ENCODE assay signal across 8 mouse cellular contexts in genomic region chr19:18672498-18672897, GRCm38 (mm10). TPM values are rescaled to one million over a fixed set of nuclear protein-coding genes. Genes with fewer than 3 reads are reported as not detected.
DNase-seq lines count a peak whose midpoint lies in the region; ATAC-seq and TF ChIP-seq lines count a peak whose summit lies in the region.

No protein-coding gene starts in this region.

- H3K4me1 ChIP-seq in heart, embryonic 10.5 days, result peaks cover 24% of the 10 kb centered on the region
- peaks cover 17% of the 10 kb centered on the region for H3K4me1 ChIP-seq in forebrain, postnatal 0 days (ENCODE audit: insufficient read depth)
- H3K4me1 ChIP-seq in liver, postnatal 0 days (ENCODE audit: insufficient read depth), result peaks cover 22% of the 10 kb centered on the region

- no peak overlapping the region for H3K27ac ChIP-seq in heart, embryonic 10.5 days
- H3K27ac ChIP-seq in forebrain, postnatal 0 days (ENCODE audit: low read depth, low read length), result no peak overlapping the region
- no peak overlapping the region for H3K27ac ChIP-seq in liver, postnatal 0 days (ENCODE audit: low read depth)

- no peak for TF ChIP-seq EP300 in liver, postnatal 0 days (IDR thresholded peaks at IDR 0.05; ENCODE audit: low read depth)

- 63% methylated on average over 3 of the region's 3 CpGs for WGBS in heart, embryonic 10.5 days
- WGBS in forebrain, postnatal 0 days, result 48% methylated on average over 3 of the region's 3 CpGs
- 52% methylated on average over 3 of the region's 3 CpGs for WGBS in liver, postnatal 0 days (ENCODE audit: insufficient replicate concordance)

- H3K4me3 ChIP-seq in heart, embryonic 10.5 days, result peak overlapping the region; percentile 87
- 0 out of 2 replicates have a peak overlapping the region, but pooled peaks have one; percentile 10 for H3K4me3 ChIP-seq in forebrain, postnatal 0 days (ENCODE audit: low read depth, low read length)
- peak overlapping the region; percentile 84 for H3K4me3 ChIP-seq in liver, postnatal 0 days (ENCODE audit: low read depth, low read length)

- no peak for ATAC-seq in forebrain, postnatal 0 days
- no peak for ATAC-seq in liver, postnatal 0 days

- no peaks in the 10 kb centered on the region for H3K27me3 ChIP-seq in heart, embryonic 10.5 days (ENCODE audit: insufficient read depth, poor library complexity, severe bottlenecking)
- H3K27me3 ChIP-seq in forebrain, postnatal 0 days (ENCODE audit: insufficient read depth, low read length), result no peaks in the 10 kb centered on the region
- H3K27me3 ChIP-seq in liver, postnatal 0 days (ENCODE audit: insufficient read depth, low read length), result no peaks in the 10 kb centered on the region

- no peak for TF ChIP-seq CTCF in forebrain, postnatal 0 days (IDR thresholded peaks at IDR 0.05; ENCODE audit: low read depth)
- no peak for TF ChIP-seq CTCF in liver, postnatal 0 days (IDR thresholded peaks at IDR 0.05; ENCODE audit: low read depth)

- DNase-seq in heart, embryonic 10.5 days (ENCODE audit: low spot score), result no peak
- no peak for DNase-seq in heart, postnatal 36 days
- peak; percentile 13 for DNase-seq in A20 (ENCODE audit: low read depth, low spot score)
- no peak for DNase-seq in forebrain, postnatal 0 days
- no peak for DNase-seq in liver, postnatal 0 days
- no peak for DNase-seq in spleen, adult 12 weeks (ENCODE audit: low spot score)
- no peak for DNase-seq in frontal cortex, postnatal 14 days (ENCODE audit: low spot score in 2 of 2)
- no peak for DNase-seq in kidney, adult 9 months

- H3K4me2 ChIP-seq in forebrain, postnatal 0 days (ENCODE audit: low read depth), result peak overlapping the region; percentile 74
- H3K4me2 ChIP-seq in liver, postnatal 0 days (ENCODE audit: low read depth, low read length), result peak overlapping the region; percentile 72

- H3K9ac ChIP-seq in forebrain, postnatal 0 days, result no peak overlapping the region
- peak overlapping the region; percentile 86 for H3K9ac ChIP-seq in liver, postnatal 0 days (replicated peaks)

- intact Hi-C loops in heart, postnatal 36 days (cut with DNase I), result no loop called here

- H3K9me3 ChIP-seq in heart, embryonic 10.5 days, result no peaks in the 10 kb centered on the region
- H3K9me3 ChIP-seq in forebrain, postnatal 0 days (ENCODE audit: low read length), result no peaks in the 10 kb centered on the region
- H3K9me3 ChIP-seq in liver, postnatal 0 days (ENCODE audit: low read length), result no peaks in the 10 kb centered on the region

- no peaks in the 10 kb centered on the region for H3K36me3 ChIP-seq in heart, embryonic 10.5 days
- H3K36me3 ChIP-seq in forebrain, postnatal 0 days (ENCODE audit: insufficient read depth), result no peaks in the 10 kb centered on the region
- no peaks in the 10 kb centered on the region for H3K36me3 ChIP-seq in liver, postnatal 0 days (replicated peaks; ENCODE audit: insufficient read depth, low read length)

RNA-seq across cellular contexts. Expression of gene Carnmt1, which starts 1.9 kb away (rescaled TPM):
- polyA plus RNA-seq in heart, embryonic 10.5 days (2016; fragmentation: Nextera tagmentation; extraction: Ambion mirVana), result 24.4 and 33.3 TPM in 2 replicates
- 10 to 100 TPM; 32.2 to 35.5 TPM for total RNA-seq in heart, postnatal 36 days (2021)
- 8.6 and 94.9 TPM in 2 replicates for total RNA-seq in forebrain, postnatal 0 days (2014; rRNA removed)
- 8.5 and 10.6 TPM in 2 replicates for polyA plus RNA-seq in forebrain, postnatal 0 days (2015; fragmentation: Nextera tagmentation; extraction: Ambion mirVana)
- polyA plus RNA-seq in liver, postnatal 0 days (2015; fragmentation: Nextera tagmentation; extraction: Ambion mirVana), result 13.2 and 15.5 TPM in 2 replicates

RNA-seq across cellular contexts. Expression of gene D030056L22Rik, which starts 40.5 kb away (rescaled TPM):
- polyA plus RNA-seq in heart, embryonic 10.5 days (2016; fragmentation: Nextera tagmentation; extraction: Ambion mirVana), result 21.0 and 27.2 TPM in 2 replicates
- 10 to 100 TPM in 1 of 2 experiments, 1 to 10 TPM in 1; 8.6 to 11.1 TPM for total RNA-seq in heart, postnatal 36 days (2021)
- total RNA-seq in forebrain, postnatal 0 days (2014; rRNA removed), result 61.5 and 65.9 TPM in 2 replicates
- polyA plus RNA-seq in forebrain, postnatal 0 days (2015; fragmentation: Nextera tagmentation; extraction: Ambion mirVana), result 40.8 and 42.4 TPM in 2 replicates
- 18.2 and 19.5 TPM in 2 replicates for polyA plus RNA-seq in liver, postnatal 0 days (2015; fragmentation: Nextera tagmentation; extraction: Ambion mirVana)

RNA-seq across cellular contexts. Expression of gene Nmrk1, which starts 40.7 kb away (rescaled TPM):
- polyA plus RNA-seq in heart, embryonic 10.5 days (2016; fragmentation: Nextera tagmentation; extraction: Ambion mirVana), result 6.0 and 6.7 TPM in 2 replicates
- 1 to 10 TPM; 2.6 to 3.0 TPM for total RNA-seq in heart, postnatal 36 days (2021)
- 3.0 and 3.6 TPM in 2 replicates for total RNA-seq in forebrain, postnatal 0 days (2014; rRNA removed)
- 2.1 and 4.8 TPM in 2 replicates for polyA plus RNA-seq in forebrain, postnatal 0 days (2015; fragmentation: Nextera tagmentation; extraction: Ambion mirVana)
- polyA plus RNA-seq in liver, postnatal 0 days (2015; fragmentation: Nextera tagmentation; extraction: Ambion mirVana), result 10.9 and 12.6 TPM in 2 replicates

RNA-seq across cellular contexts. Expression of gene Ostf1, which starts 40.9 kb away (rescaled TPM):
- polyA plus RNA-seq in heart, embryonic 10.5 days (2016; fragmentation: Nextera tagmentation; extraction: Ambion mirVana), result 58.0 and 62.4 TPM in 2 replicates
- 10 to 100 TPM; 37.8 to 42.5 TPM for total RNA-seq in heart, postnatal 36 days (2021)
- 29.9 and 30.8 TPM in 2 replicates for total RNA-seq in forebrain, postnatal 0 days (2014; rRNA removed)
- 37.7 and 39.0 TPM in 2 replicates for polyA plus RNA-seq in forebrain, postnatal 0 days (2015; fragmentation: Nextera tagmentation; extraction: Ambion mirVana)
- polyA plus RNA-seq in liver, postnatal 0 days (2015; fragmentation: Nextera tagmentation; extraction: Ambion mirVana), result 87.5 and 93.7 TPM in 2 replicates

Comparison
In these comparisons a context has a peak if more than half of its experiments do, and no peak if none do; other contexts are left out.
1. H3K4me3 ChIP-seq: peak in every context shown above with its lines; median percentile 87 in heart, embryonic 10.5 days; 84 in liver, postnatal 0 days; 10 in forebrain, postnatal 0 days.